In genomic region chr12:4082132-4083001, GRCm38 (mm10) we compare ENCODE assay signal across 8 mouse cellular contexts. TPM values are rescaled to one million over a fixed set of nuclear protein-coding genes. Genes with fewer than 3 reads are reported as not detected.
DNase-seq lines count a peak whose midpoint lies in the region; ATAC-seq lines count a peak whose summit lies in the region.

Dnajc27 (plus strand) TSS chr12:4082583.

- H3K4me2 ChIP-seq in hindbrain, embryonic 16.5 days (ENCODE audit: low read length), result peak within 1 kb of the TSS; percentile 72

- no peaks in the 10 kb centered on the region for H3K27me3 ChIP-seq in hindbrain, embryonic 16.5 days (replicated peaks; ENCODE audit: control insufficient read depth, insufficient read depth, low read length)

- H3K4me1 ChIP-seq in hindbrain, embryonic 16.5 days (ENCODE audit: control insufficient read depth, insufficient read depth, low read depth, low read length), result peaks cover 12% of the 10 kb centered on the region

- peak within 1 kb of the TSS; percentile 75 for H3K4me3 ChIP-seq in hindbrain, embryonic 16.5 days (ENCODE audit: low read length)
- peak within 1 kb of the TSS; percentile 40 for H3K4me3 ChIP-seq in macrophage (ENCODE audit: inconsistent target)

- 4% methylated on average over 58 of the region's 59 CpGs for WGBS in hindbrain, embryonic 16.5 days
- WGBS in macrophage (ENCODE audit: missing documents), result 9% methylated on average over 51 of the region's 59 CpGs

- H3K79me2 ChIP-seq in macrophage (ENCODE audit: inconsistent target), result no peaks in the 10 kb centered on the region; the same call in 1 of the 2 replicates

- no peaks in the 10 kb centered on the region; the same call in 1 of the 2 replicates for H3K36me3 ChIP-seq in hindbrain, embryonic 16.5 days (ENCODE audit: control insufficient read depth, insufficient read depth, low read length)
- H3K36me3 ChIP-seq in macrophage (ENCODE audit: inconsistent target), result peaks cover 12% of the 10 kb centered on the region; the same call in 1 of the 2 replicates

- ATAC-seq in hindbrain, embryonic 16.5 days, result peak; percentile 96

- peak; percentile 81 for DNase-seq in WW6 (ENCODE audit: low read depth, low spot score)
- DNase-seq in cerebellum, postnatal 4 days (ENCODE audit: low spot score in 2 of 2), result peak; percentile 95 to 97
- peak; percentile 97 for DNase-seq in gastrocnemius, adult 18-20 months (ENCODE audit: low spot score)
- peak; percentile 96 to 98 for DNase-seq in left cerebral cortex, adult 18-20 months (ENCODE audit: low spot score in 2 of 2)
- DNase-seq in right cerebral cortex, adult 18-20 months, result peak; percentile 97
- DNase-seq in urinary bladder, postnatal 10 days (ENCODE audit: low spot score), result peak; percentile 91

- peak within 1 kb of the TSS; percentile 84 for H3K9ac ChIP-seq in hindbrain, embryonic 16.5 days (ENCODE audit: low read depth, low read length)

- H3K9me3 ChIP-seq in hindbrain, embryonic 16.5 days (ENCODE audit: control insufficient read depth, low read length), result no peaks in the 10 kb centered on the region

- peak within 1 kb of the TSS; percentile 99 for H3K27ac ChIP-seq in hindbrain, embryonic 16.5 days (ENCODE audit: low read depth, low read length)
- H3K27ac ChIP-seq in macrophage, result peak within 1 kb of the TSS; percentile 53

RNA-seq across cellular contexts. Expression of gene Dnajc27, which starts in this region (rescaled TPM):
- 10 to 100 TPM; 35.0 to 39.3 TPM for total RNA-seq in gastrocnemius, adult 18-20 months (2021)
- 24.1 and 24.3 TPM in 2 replicates for polyA plus RNA-seq in hindbrain, embryonic 16.5 days (2015; fragmentation: Nextera tagmentation; extraction: Ambion mirVana)
- 10 to 100 TPM; 96.7 to 97.1 TPM for total RNA-seq in left cerebral cortex, adult 18-20 months (2021)
- 10 to 100 TPM in 12 of 26 experiments, 1 to 10 TPM in 14; 3.5 to 16.9 (median 9.6) TPM for total RNA-seq in macrophage (2018; cell fraction: chromatin; rRNA removed)
- total RNA-seq in macrophage (2018; cell fraction: cytosol; rRNA removed), result 1 to 10 TPM; 2.1 to 5.0 (median 3.4) TPM
- total RNA-seq in macrophage (2018; cell fraction: nucleus; rRNA removed), result 10 to 100 TPM in 7 of 26 experiments, 1 to 10 TPM in 19; 2.1 to 14.6 (median 7.5) TPM
- polyA plus RNA-seq in macrophage (2018), result 3.5 to 4.2 TPM (median 3.8 TPM) in 3 replicates

Comparison
In these comparisons a context has a peak if more than half of its experiments do, and no peak if none do; other contexts are left out.
1. Peak in every context shown above with its lines: DNase-seq, ATAC-seq, H3K4me3 ChIP-seq and H3K27ac ChIP-seq.